Mouse (Mus musculus) layer of hippocampus, adult 2 months (tissue): ENCODE results near the gene Phyhd1. TPM values are rescaled to one million over a fixed set of nuclear protein-coding genes. Genes with fewer than 3 reads are reported as not detected.

Source experiments
- DNase-seq, 2 experiments: peaks; one replicate each; pipeline ENCODE4 v3.0.0; 2022; ENCODE audit warnings: low spot score in 2 of 2
- H3K27ac ChIP-seq: fragments of 200-600 bp; 2 replicates; pipeline ENCODE4 v1.8.1; 2022
- H3K4me3 ChIP-seq: fragments of 200-600 bp; 2 replicates; pipeline ENCODE4 v1.8.1; 2022; ENCODE audit warnings: mild to moderate bottlenecking
- CTCF ChIP-seq: fragments of 200-600 bp; conservative IDR thresholded peaks from 2 replicates; pipeline ENCODE4 v1.8.1; 2022; ENCODE audit warnings: antibody characterized with exemption, mild to moderate bottlenecking, moderate library complexity
- total RNA-seq, 2 experiments: library from RNA; stranded (reverse); gene quantifications; 2 replicates each; pipeline ENCODE4 v1.2.3; 2021

The Phyhd1 gene
- total RNA-seq, 2 experiments from 2014 or later, result 21.5 to 22.2 TPM

GRCm38 (mm10) chr2:30270134-30270533 lies 4.1 kb downstream of the Phyhd1 start:
- H3K4me3 ChIP-seq, result no peak overlapping the region; the same call in 1 of the 2 replicates
- peak; percentile 98 for TF ChIP-seq CTCF
- H3K27ac ChIP-seq, result peak overlapping the region; percentile 84
- DNase-seq, result peak; percentile 70 to 78

- no peak within 1 kb of the TSS for H3K4me3 ChIP-seq
- H3K27ac ChIP-seq, result no peak within 1 kb of the TSS
- no peak for TF ChIP-seq CTCF
- no peak for DNase-seq
These were observed 14.7 kb downstream of the Phyhd1 start, which contains the start of gene Gm28038 for GRCm38 (mm10) chr2:30280743-30281142. Gm28038 (plus strand) TSS chr2:30281043.

GRCm38 (mm10) chr2:30281651-30282050 lies 15.6 kb downstream of the Phyhd1 start:
- TF ChIP-seq CTCF, result no peak
- DNase-seq, result no peak
- Histone ChIP-seq H3K4me3 (no peak overlapping the region), H3K27ac (no peak overlapping the region)

- DNase-seq, result no peak
- TF ChIP-seq CTCF, result no peak
- Histone ChIP-seq H3K27ac (no peak overlapping the region), H3K4me3 (no peak overlapping the region)
These were observed 17.2 kb downstream of the Phyhd1 start for GRCm38 (mm10) chr2:30283193-30283592.

GRCm38 (mm10) chr2:30285004-30285403 lies 19.0 kb downstream of the Phyhd1 start:
- H3K4me3 ChIP-seq, result no peak overlapping the region; the same call in 1 of the 2 replicates
- DNase-seq, result no peak
- H3K27ac ChIP-seq, result no peak overlapping the region
- no peak for TF ChIP-seq CTCF

GRCm38 (mm10) chr2:30285416-30286181 lies 19.6 kb downstream of the Phyhd1 start:
- TF ChIP-seq CTCF, result no peak
- peak overlapping the region; percentile 91 for H3K4me3 ChIP-seq
- H3K27ac ChIP-seq, result peak overlapping the region; percentile 87
- DNase-seq, result no peak

GRCm38 (mm10) chr2:30286192-30287026 lies 20.4 kb downstream of the Phyhd1 start, which contains the start of the genes Dolk and Nup188:
Dolk (minus strand) TSS chr2:30286334.
Nup188 (plus strand) TSS chr2:30286397.
- peak; percentile 94 to 98 for DNase-seq
- Histone ChIP-seq H3K4me3 (peak within 1 kb of the TSS; percentile 91), H3K27ac (peak within 1 kb of the TSS; percentile 87)
- no peak for TF ChIP-seq CTCF

GRCm38 (mm10) chr2:30287027-30287373 lies 21.0 kb downstream of the Phyhd1 start:
- TF ChIP-seq CTCF, result no peak
- H3K4me3 ChIP-seq, result peak overlapping the region; percentile 91
- peak overlapping the region; percentile 87 for H3K27ac ChIP-seq
- DNase-seq, result no peak

- Histone ChIP-seq H3K4me3 (no peak overlapping the region), H3K27ac (no peak overlapping the region)
- TF ChIP-seq CTCF, result peak; percentile 61
- DNase-seq, result no peak
These were observed 33.5 kb downstream of the Phyhd1 start for GRCm38 (mm10) chr2:30299525-30299924.

GRCm38 (mm10) chr2:30299966-30300365 lies 34.0 kb downstream of the Phyhd1 start:
- H3K27ac ChIP-seq, result no peak overlapping the region
- no peak for DNase-seq
- TF ChIP-seq CTCF, result no peak
- H3K4me3 ChIP-seq, result no peak overlapping the region

- DNase-seq, result no peak
- Histone ChIP-seq H3K4me3 (no peak overlapping the region), H3K27ac (no peak overlapping the region)
- TF ChIP-seq CTCF, result no peak
These were observed 40.1 kb downstream of the Phyhd1 start for GRCm38 (mm10) chr2:30306087-30306486.

- no peak for DNase-seq
- Histone ChIP-seq H3K4me3 (no peak overlapping the region), H3K27ac (no peak overlapping the region)
- no peak for TF ChIP-seq CTCF
These were observed 43.3 kb downstream of the Phyhd1 start for GRCm38 (mm10) chr2:30309351-30309750.

GRCm38 (mm10) chr2:30311481-30311880 lies 45.5 kb downstream of the Phyhd1 start:
- no peak for TF ChIP-seq CTCF
- Histone ChIP-seq H3K4me3 (no peak overlapping the region), H3K27ac (no peak overlapping the region)
- no peak for DNase-seq
